Mouse (Mus musculus) embryonic facial prominence, embryonic 11.5 days (tissue): Measurements from ENCODE around the gene C2cd4d. TPM values are rescaled to one million over a fixed set of nuclear protein-coding genes. Genes with fewer than 3 reads are reported as not detected.

ENCODE experiments used
- ATAC-seq: fragments of 200-750 bp; cut with Nextera tagmentation; replicated peaks from 2 replicates; pipeline ENCODE4 v1.8.0; 2017; ENCODE audit warnings: low read depth; ENCODE audit not compliant: insufficient number of reproducible peaks, low FRiP score, low TSS enrichment
- DNase-seq: peaks from one replicate; pipeline ENCODE4 v3.0.0-alpha.2; 2015; ENCODE audit warnings: low spot score
- H3K27ac ChIP-seq: fragments of 300-500 bp; sonication (generic); replicated peaks from 2 replicates; pipeline ENCODE4 v1.5.1; 2014; ENCODE audit warnings: mild to moderate bottlenecking, low read depth, low read length, control low read depth
- H3K27me3 ChIP-seq: fragments of 300-500 bp; sonication (generic); 2 replicates; pipeline ENCODE4 v1.6.1; 2014; ENCODE audit warnings: mild to moderate bottlenecking, low read length, moderate library complexity, mixed read lengths; ENCODE audit not compliant: control insufficient read depth, insufficient read depth
- H3K36me3 ChIP-seq: fragments of 300-500 bp; sonication (generic); replicated peaks from 2 replicates; pipeline ENCODE4 v1.6.1; 2014; ENCODE audit warnings: low read depth, mild to moderate bottlenecking, low read length, moderate library complexity, mixed read lengths; ENCODE audit not compliant: control insufficient read depth, insufficient read depth
- H3K4me1 ChIP-seq: fragments of 300-500 bp; sonication (generic); 2 replicates; pipeline ENCODE4 v1.6.1; 2014; ENCODE audit warnings: low read length, mixed read lengths; ENCODE audit not compliant: control insufficient read depth, insufficient read depth
- H3K4me2 ChIP-seq: fragments of 300-500 bp; sonication (generic); 2 replicates; pipeline ENCODE4 v1.6.1; 2014; ENCODE audit warnings: low read depth, mild to moderate bottlenecking, control low read depth, low read length, moderate library complexity
- H3K4me3 ChIP-seq: fragments of 300-500 bp; sonication (generic); 2 replicates; pipeline ENCODE4 v1.5.1; 2014; ENCODE audit warnings: low read depth, low read length, control low read depth
- H3K9ac ChIP-seq: fragments of 300-500 bp; sonication (generic); replicated peaks from 2 replicates; pipeline ENCODE4 v1.6.1; 2014; ENCODE audit warnings: mild to moderate bottlenecking, control low read depth, low read length
- H3K9me3 ChIP-seq: fragments of 300-500 bp; sonication (generic); replicated peaks from 2 replicates; pipeline ENCODE4 v1.6.1; 2016; ENCODE audit warnings: mild to moderate bottlenecking, low read length, inconsistent platforms, mixed read lengths; ENCODE audit not compliant: control insufficient read depth
- WGBS: fragments of 180-500 bp; shearing (Covaris S2); extraction: QIAGEN DNeasy Blood & Tissue Kit; methylation state at CpG from one replicate; pipeline ENCODE4 v1.1.7; 2014; 5-methylcytosine and 5-hydroxymethylcytosine counted together
- polyA plus RNA-seq: library from polyadenylated mRNA; unstranded; fragments of >200 nt; fragmentation: Nextera tagmentation; extraction: Ambion mirVana; gene quantifications from 2 replicates; pipeline ENCODE4 v1.2.1, GENCODE M21; 2014

Gene C2cd4d
- polyA plus RNA-seq, 1 experiment from 2014 or later = 0.88 TPM

DNA sequence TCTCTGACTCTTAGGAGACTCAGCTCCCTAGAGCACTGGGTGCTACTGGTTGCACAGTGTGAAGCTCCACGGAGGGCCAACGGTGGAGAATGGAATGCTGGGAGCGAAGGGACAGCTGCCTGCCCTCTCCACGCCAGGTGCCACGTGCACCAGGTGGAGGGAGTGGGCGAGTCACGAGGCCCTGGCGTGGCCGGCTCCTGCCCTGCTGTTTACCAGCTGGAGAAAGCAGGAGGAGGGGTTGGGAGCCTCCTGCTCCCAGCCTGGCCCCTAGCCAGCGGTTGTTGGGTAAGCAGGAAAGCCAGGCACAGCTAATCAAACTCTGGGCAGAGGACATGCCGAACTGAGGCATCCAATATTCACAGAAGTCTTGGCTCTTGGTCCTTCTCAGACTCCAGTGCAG, 9.4 kb downstream of the C2cd4d start:
- H3K9ac ChIP-seq = no peak overlapping the region
- H3K4me3 ChIP-seq = no peak overlapping the region
- H3K9me3 ChIP-seq = no peaks in the 10 kb centered on the region
- H3K27ac ChIP-seq = no peak overlapping the region
- 6% methylated on average over 11 of the region's 11 CpGs for WGBS
- DNase-seq = peak; percentile 18
- no peaks in the 10 kb centered on the region for H3K36me3 ChIP-seq
- H3K27me3 ChIP-seq = no peaks in the 10 kb centered on the region; the same call in 1 of the 2 replicates
- ATAC-seq = no peak
- H3K4me2 ChIP-seq = no peak overlapping the region
- H3K4me1 ChIP-seq = peaks cover 6% of the 10 kb centered on the region; the same call in 1 of the 2 replicates

DNA sequence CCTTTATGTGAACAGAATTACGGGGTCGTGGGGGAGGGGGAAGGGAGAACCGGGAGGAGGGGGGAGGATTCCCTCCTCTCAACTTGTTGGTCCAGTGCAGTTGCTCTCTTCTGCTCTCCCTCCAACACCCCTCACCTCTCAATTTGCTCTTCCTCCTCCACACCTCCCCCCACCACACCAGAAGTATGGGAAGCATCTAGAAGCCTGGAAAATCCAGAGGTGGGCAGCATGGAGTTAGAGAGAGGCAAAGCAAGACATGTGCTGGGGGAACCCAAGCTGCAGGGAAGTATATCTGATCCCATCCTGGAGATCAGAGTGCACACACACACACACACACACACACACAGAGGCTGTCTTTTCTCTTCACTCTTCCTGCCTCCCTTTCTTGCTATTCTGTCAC, 9.8 kb downstream of the C2cd4d start:
- ATAC-seq (no peak), DNase-seq (no peak)
- H3K4me2 ChIP-seq = no peak overlapping the region
- no peaks in the 10 kb centered on the region; the same call in 1 of the 2 replicates for H3K27me3 ChIP-seq
- H3K27ac ChIP-seq = no peak overlapping the region
- H3K9me3 ChIP-seq = no peaks in the 10 kb centered on the region
- peaks cover 6% of the 10 kb centered on the region; the same call in 1 of the 2 replicates for H3K4me1 ChIP-seq
- H3K4me3 ChIP-seq = no peak overlapping the region
- WGBS = 0% methylated on average over 3 of the region's 3 CpGs
- no peaks in the 10 kb centered on the region for H3K36me3 ChIP-seq
- H3K9ac ChIP-seq = no peak overlapping the region

DNA sequence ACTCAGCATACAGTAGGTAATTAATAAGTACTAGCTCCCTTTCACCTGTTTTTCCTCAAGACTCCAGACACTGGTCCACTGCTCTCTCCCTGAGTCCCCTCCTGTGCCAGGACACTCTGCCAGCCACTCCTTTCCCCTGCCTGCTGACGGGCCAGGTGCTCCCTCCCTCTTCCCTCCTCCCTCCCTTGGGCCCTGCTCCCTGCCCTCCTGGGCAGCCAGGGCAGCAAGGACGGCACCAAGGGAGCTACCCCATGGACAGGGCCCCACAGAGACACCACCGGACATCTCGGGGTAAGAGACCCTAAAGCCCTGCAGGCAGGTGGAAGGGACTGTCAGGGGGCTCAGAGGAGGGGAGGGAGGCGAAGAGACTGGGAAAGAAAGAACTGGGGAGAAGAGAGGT, 10.4 kb downstream of the C2cd4d start, which contains the start of gene Rorc:
Gene Rorc (plus strand): TSS at position 154 of the 400 bp plus-strand sequence.
- no peak for ATAC-seq
- WGBS = 9% methylated on average over 5 of the region's 5 CpGs
- H3K27me3 ChIP-seq = no peaks in the 10 kb centered on the region; the same call in 1 of the 2 replicates
- H3K9ac ChIP-seq = peak within 1 kb of the TSS; percentile 22; the same call in 1 of the 2 replicates
- 0 out of 2 replicates have a peak within 1 kb of the TSS, but pooled peaks have one; percentile 3 for H3K4me3 ChIP-seq
- DNase-seq = no peak
- peak within 1 kb of the TSS; percentile 21 for H3K4me2 ChIP-seq
- H3K4me1 ChIP-seq = peaks cover 6% of the 10 kb centered on the region; the same call in 1 of the 2 replicates
- H3K27ac ChIP-seq = no peak within 1 kb of the TSS
- no peaks in the 10 kb centered on the region for H3K36me3 ChIP-seq
- H3K9me3 ChIP-seq = no peaks in the 10 kb centered on the region

DNA sequence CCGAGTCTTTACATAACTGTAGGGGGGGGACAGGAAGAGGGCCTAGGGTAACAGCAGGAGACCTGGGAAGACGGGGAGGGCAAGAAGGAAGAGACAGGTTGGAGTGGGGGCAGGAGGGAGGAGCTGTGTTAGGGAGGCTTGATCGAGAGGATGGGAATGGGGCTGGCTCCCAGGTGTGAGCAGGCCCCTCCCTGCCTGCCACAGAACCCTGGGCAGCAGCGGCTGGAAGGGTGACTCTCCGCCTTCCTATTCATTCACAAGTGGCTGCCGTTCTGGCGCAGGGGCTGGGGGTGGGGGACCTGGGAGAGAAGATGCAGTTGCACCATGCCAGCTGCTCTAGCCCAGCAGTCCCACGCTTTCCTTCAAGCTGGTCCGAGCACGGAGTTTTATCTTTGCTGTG, 10.9 kb downstream of the C2cd4d start:
- H3K27me3 ChIP-seq = no peaks in the 10 kb centered on the region; the same call in 1 of the 2 replicates
- ATAC-seq = no peak
- H3K4me1 ChIP-seq = peaks cover 6% of the 10 kb centered on the region; the same call in 1 of the 2 replicates
- DNase-seq = peak; percentile 6
- 3% methylated on average over 10 of the region's 10 CpGs for WGBS
- no peak overlapping the region for H3K27ac ChIP-seq
- H3K36me3 ChIP-seq = no peaks in the 10 kb centered on the region
- peak overlapping the region; percentile 22; the same call in 1 of the 2 replicates for H3K9ac ChIP-seq
- peak overlapping the region; percentile 21; the same call in 1 of the 2 replicates for H3K4me2 ChIP-seq
- 0 out of 2 replicates have a peak overlapping the region, but pooled peaks have one; percentile 3 for H3K4me3 ChIP-seq
- no peaks in the 10 kb centered on the region for H3K9me3 ChIP-seq

DNA sequence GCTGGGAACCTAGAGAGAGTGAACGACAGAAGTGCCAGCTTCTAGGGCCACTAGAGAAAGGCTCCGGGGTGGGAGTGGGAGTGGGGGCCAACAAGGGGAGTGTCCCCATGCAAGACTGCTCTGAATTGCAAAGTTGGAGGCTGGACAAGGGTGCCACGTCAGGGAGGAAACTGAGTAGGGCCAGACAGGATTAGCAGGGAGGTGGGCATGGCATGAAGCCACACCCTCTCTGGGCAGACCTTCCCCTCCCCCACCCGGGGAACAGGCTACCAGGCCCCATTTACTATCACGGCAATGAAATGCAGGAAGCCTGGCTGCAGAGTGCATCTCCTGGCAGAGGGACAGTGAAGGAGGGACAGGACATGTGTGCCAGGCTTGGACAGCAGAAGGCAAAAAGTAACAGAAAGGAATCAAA, 11.4 kb downstream of the C2cd4d start:
- Histone ChIP-seq H3K36me3 (no peaks in the 10 kb centered on the region), H3K9ac (peak overlapping the region; percentile 22; the same call in 1 of the 2 replicates), H3K9me3 (no peaks in the 10 kb centered on the region), H3K4me2 (peak overlapping the region; percentile 21; the same call in 1 of the 2 replicates), H3K4me3 (0 out of 2 replicates have a peak overlapping the region, but pooled peaks have one; percentile 3), H3K4me1 (peaks cover 6% of the 10 kb centered on the region; the same call in 1 of the 2 replicates), H3K27ac (no peak overlapping the region), H3K27me3 (no peaks in the 10 kb centered on the region; the same call in 1 of the 2 replicates)
- DNase-seq = peak; percentile 19
- ATAC-seq = peak; percentile 49; the same call in 1 of the 2 replicates
- WGBS = 2% methylated on average over 5 of the region's 5 CpGs

DNA sequence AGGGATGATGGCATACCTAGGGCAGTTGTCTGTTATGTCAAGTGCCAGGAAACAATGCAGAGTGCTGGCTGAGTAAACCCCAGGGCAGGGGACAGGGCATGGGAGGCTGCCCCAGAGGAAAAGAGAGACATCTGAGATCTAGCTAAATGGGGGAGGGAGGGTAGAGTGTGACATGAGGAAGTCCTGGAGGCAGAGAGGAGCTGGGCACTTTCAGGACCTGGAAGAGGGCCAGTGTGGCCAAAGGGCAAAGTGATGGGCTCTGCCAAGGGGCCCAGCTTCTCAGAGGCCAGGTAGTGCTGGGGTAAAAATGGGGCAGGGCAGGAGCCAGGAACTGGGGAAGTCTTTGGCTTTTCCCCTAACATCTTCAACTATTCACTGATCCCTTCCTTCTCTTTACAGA, 12.4 kb downstream of the C2cd4d start:
- H3K9me3 ChIP-seq = no peaks in the 10 kb centered on the region
- DNase-seq (no peak), ATAC-seq (no peak)
- no peak overlapping the region for H3K27ac ChIP-seq
- peaks cover 6% of the 10 kb centered on the region; the same call in 1 of the 2 replicates for H3K4me1 ChIP-seq
- no peak overlapping the region for H3K9ac ChIP-seq
- no peaks in the 10 kb centered on the region for H3K36me3 ChIP-seq
- no peak overlapping the region for H3K4me2 ChIP-seq
- H3K4me3 ChIP-seq = no peak overlapping the region
- no peaks in the 10 kb centered on the region; the same call in 1 of the 2 replicates for H3K27me3 ChIP-seq

DNA sequence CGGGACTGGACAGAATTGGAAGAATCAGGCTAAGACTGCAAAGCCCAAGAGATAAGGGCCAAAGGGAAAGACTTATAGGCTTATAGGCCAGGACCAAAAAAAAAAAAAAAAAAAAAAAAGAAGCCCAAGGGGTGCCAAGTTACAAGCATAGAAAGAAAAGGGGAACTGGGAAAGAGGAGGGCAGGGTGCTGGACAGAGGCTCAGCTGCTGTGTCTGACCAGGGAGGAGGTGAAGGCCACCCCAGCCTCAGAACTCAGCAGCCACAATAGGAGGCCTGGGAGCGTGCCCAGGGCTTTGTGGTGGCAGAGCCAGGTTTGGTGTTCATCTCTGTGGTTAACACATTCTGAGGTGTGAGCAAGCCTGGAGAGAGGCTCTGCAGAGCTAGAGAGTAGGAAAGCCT, 12.9 kb downstream of the C2cd4d start:
- WGBS = 81% methylated on average over 2 of the region's 2 CpGs
- Histone ChIP-seq H3K9ac (no peak overlapping the region), H3K4me1 (peaks cover 6% of the 10 kb centered on the region; the same call in 1 of the 2 replicates), H3K27me3 (no peaks in the 10 kb centered on the region; the same call in 1 of the 2 replicates), H3K27ac (no peak overlapping the region), H3K36me3 (no peaks in the 10 kb centered on the region), H3K4me3 (no peak overlapping the region), H3K4me2 (no peak overlapping the region), H3K9me3 (no peaks in the 10 kb centered on the region)
- ATAC-seq = no peak
- DNase-seq = no peak

DNA sequence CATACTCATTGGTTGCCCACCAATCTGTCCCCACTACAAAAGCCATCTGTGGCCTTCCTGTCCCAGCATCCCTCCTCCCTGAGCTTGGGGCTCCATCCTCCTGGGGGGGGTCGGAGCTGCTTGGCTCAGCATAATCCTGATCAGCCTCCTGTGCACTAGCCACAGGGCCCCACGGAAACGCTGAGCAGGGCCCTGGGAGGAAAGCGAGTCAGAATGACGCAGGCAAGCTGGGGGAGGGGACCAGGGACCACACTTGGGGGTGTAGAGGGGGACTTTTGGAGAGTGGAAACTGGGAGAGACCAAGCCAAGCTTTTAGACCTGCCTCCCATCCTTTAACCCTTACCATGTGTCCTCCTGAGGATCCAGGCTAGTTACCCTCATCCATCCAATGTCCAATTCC, 13.6 kb downstream of the C2cd4d start:
- no peak overlapping the region for H3K27ac ChIP-seq
- no peak overlapping the region for H3K4me2 ChIP-seq
- H3K9me3 ChIP-seq = no peaks in the 10 kb centered on the region
- no peaks in the 10 kb centered on the region for H3K36me3 ChIP-seq
- no peak overlapping the region for H3K9ac ChIP-seq
- DNase-seq = no peak
- H3K27me3 ChIP-seq = no peaks in the 10 kb centered on the region; the same call in 1 of the 2 replicates
- ATAC-seq = no peak
- H3K4me1 ChIP-seq = peaks cover 6% of the 10 kb centered on the region; the same call in 1 of the 2 replicates
- no peak overlapping the region for H3K4me3 ChIP-seq
- WGBS = 49% methylated on average over 5 of the region's 5 CpGs
